Mouse (Mus musculus): Measurements from ENCODE around the gene Gm4858. TPM values are rescaled to one million over a fixed set of nuclear protein-coding genes. Genes with fewer than 3 reads are reported as not detected.
"Not testable (repeated sequence)": the region's sequence is repeated elsewhere in the genome, so short reads cannot be mapped to it uniquely, and the experiment has no call there.

Gm4858 gene
- not detected for polyA plus RNA-seq (2017; shearing (Covaris generic))

GRCm38 (mm10) chr3:93068523-93068922, at the start of gene Gm4858:
Gm4858 (plus strand) TSS chr3:93068823.
- not testable (repeated sequence) for ATAC-seq

GRCm38 (mm10) chr3:93018960-93019359, 49.7 kb upstream of the Gm4858 start, which contains the start of gene Lce1m:
Lce1m (minus strand) TSS chr3:93019060.
- no peak for ATAC-seq

DNA sequence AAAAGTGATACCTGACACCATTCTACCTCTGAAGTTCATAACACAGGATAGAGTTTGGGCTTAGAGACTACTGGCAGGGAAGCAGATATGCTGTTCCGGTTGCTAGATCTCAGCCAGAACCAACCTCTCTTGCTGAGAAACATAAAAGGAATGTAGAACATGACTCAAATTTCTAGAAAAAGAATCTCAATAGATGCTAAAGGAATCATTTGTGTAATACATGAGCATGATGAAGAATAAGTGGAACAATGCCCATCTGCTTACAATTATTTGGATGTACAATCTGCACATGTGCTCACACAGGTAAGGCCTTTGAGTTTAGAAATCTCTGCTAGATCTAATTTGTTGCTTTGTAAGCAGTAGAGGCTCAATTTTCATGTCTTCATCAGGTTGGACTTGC, 47.5 kb upstream of the Gm4858 start:
- ATAC-seq: no peak

DNA sequence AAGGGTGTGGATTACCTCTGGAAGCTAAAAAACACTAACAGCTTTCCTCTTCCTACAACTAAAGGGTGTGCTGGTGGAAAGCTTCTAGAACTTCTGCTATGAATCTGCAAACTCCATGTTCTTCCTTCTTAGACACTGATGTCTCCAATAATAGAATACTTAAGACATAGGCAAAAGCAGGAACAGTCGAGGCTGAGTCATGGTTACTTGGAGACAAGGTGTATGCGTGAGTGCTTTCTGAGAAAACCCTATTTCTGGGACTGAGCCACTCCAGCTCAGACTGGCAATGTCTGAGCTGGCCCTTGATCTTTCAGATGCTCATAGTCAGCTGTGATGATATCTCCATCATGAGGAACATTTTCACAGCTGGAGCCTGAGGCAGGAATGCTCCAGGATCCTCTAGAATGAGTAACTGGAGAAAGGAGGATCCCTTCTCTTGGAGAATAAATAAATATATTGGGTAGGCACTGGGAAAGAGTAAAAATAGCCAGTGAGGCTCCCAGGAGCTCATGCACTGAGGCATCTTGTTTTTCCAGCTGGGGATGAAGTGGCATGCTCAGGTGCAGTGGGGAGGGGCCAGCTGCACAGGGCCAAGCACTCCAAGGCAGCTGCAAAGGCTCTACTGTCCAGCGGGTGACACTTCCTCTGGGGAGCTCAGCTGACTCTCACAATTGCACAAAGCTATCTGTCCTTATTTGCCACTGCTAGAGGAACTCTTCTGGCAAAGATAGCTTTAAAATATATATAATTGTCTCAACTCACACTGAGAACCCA, 45.0 kb upstream of the Gm4858 start:
- no peak for ATAC-seq

- no peak for ATAC-seq
These were observed 43.1 kb upstream of the Gm4858 start for GRCm38 (mm10) chr3:93025486-93025885.

- ATAC-seq: no peak
These were observed 37.2 kb upstream of the Gm4858 start for GRCm38 (mm10) chr3:93031450-93031849.

- no peak for ATAC-seq
These were observed 18.4 kb upstream of the Gm4858 start for GRCm38 (mm10) chr3:93050182-93050581.

- no peak for ATAC-seq
These were observed 15.7 kb upstream of the Gm4858 start for GRCm38 (mm10) chr3:93052826-93053474.

GRCm38 (mm10) chr3:93086631-93087030, 18.0 kb downstream of the Gm4858 start:
- ATAC-seq: no peak

- ATAC-seq: not testable (repeated sequence)
These were observed 25.0 kb downstream of the Gm4858 start for GRCm38 (mm10) chr3:93093581-93093980.

DNA sequence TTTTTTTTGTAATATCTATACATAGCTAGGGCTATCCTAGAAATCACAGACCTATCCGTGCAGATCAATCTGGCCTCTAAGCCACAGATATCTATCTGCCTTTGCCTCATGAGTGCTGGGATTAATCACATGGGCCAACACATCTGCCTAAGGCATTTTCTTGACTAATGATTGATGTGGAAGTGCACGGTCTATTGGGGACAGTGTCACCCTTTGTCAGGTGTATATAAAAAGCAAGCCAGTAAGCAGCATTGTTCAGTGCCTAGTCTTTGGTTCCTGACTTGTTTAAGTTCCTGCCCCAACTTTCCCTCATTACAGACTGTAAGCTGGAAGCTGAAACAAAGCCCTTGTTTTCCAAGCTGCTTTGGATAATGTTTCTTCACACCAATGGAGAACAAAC, 27.8 kb downstream of the Gm4858 start:
- ATAC-seq: no peak

GRCm38 (mm10) chr3:93111668-93112067, 43.0 kb downstream of the Gm4858 start:
- ATAC-seq: no peak

- ATAC-seq: no peak
These were observed 45.9 kb downstream of the Gm4858 start for GRCm38 (mm10) chr3:93114481-93114880.

- no peak for ATAC-seq
These were observed 50.5 kb downstream of the Gm4858 start for GRCm38 (mm10) chr3:93119101-93119500.

Other genes starting within 250 kb of the Gm4858 start
- gene Kprp, start 241.6 kb upstream of the Gm4858 start, polyA plus RNA-seq (2017; shearing (Covaris generic)): not detected
- gene Lce1l, start 217.5 kb upstream of the Gm4858 start, polyA plus RNA-seq (2017; shearing (Covaris generic)): not detected
- not detected for gene 2310050C09Rik, start 198.6 kb upstream of the Gm4858 start, polyA plus RNA-seq (2017; shearing (Covaris generic))
- gene Lce3a, start 142.6 kb upstream of the Gm4858 start, polyA plus RNA-seq (2017; shearing (Covaris generic)): not detected
- gene Lce3b, start 135.8 kb upstream of the Gm4858 start, polyA plus RNA-seq (2017; shearing (Covaris generic)): not detected
- gene Lce3c, start 124.3 kb upstream of the Gm4858 start, polyA plus RNA-seq (2017; shearing (Covaris generic)): not detected
- gene Lce3d, start 111.4 kb upstream of the Gm4858 start, polyA plus RNA-seq (2017; shearing (Covaris generic)): not detected
- not detected for gene Lce3e, start 101.8 kb upstream of the Gm4858 start, polyA plus RNA-seq (2017; shearing (Covaris generic))
- gene Lce3f, start 76.6 kb upstream of the Gm4858 start, polyA plus RNA-seq (2017; shearing (Covaris generic)): not detected
- not detected for gene Crct1, start 53.1 kb upstream of the Gm4858 start, polyA plus RNA-seq (2017; shearing (Covaris generic))
- gene Lce1m, start 49.8 kb upstream of the Gm4858 start, polyA plus RNA-seq (2017; shearing (Covaris generic)): not detected
- not detected for gene Crnn, start 76.0 kb downstream of the Gm4858 start, polyA plus RNA-seq (2017; shearing (Covaris generic))
- not detected for gene Flg2, start 128.5 kb downstream of the Gm4858 start, polyA plus RNA-seq (2017; shearing (Covaris generic))
- gene Flg, start 204.7 kb downstream of the Gm4858 start, polyA plus RNA-seq (2017; shearing (Covaris generic)): not detected

All from inflammation-experienced regulatory T-cells, adult 6 months (primary cell).